Mouse (Mus musculus): ENCODE measurements at regions not wholly inside any gene's neighbourhood (a gene's known extent, or its start where the extent isn't known, plus 50 kb on each side); places are given as distances from the start of the nearest gene placed in this dataset.

DNA sequence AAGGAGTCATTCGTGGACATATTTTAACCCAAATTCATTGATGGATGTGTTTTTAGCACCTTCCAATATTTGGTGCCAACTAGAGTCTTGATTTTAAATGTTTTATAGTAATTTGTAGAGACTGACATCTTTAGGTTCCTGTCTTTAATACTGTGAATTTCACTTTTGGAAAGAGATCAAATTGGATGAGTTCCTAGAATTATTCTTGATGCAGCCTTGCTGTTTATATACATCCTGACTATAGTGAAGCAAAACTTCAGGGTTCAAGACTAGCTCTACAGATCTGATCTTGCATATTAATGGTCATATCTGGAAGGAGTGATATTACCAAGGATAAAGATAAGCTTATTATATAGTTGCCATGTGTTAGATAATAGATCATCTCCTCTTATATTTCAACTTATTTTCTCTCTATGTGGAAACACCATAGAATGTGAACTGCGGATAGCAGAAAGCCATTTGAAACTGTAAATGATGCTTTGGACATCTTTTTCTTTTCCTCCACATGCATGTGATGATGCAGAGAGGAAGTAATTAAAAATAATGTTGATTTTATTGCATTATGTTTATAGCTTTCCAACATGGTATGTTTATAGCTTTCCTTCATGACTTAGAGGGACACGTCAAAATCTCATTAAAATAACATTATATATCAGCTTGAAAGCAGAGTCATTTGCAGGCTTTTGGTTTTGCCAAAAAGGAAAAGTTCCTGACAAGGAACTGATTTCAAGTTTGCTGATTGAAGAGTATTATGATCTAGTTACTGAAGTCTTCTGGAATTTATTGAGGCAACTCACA, 78.3 kb upstream of the Kcnj16 start:
- no peak for DNase-seq (ENCODE audit: low spot score)

DNA sequence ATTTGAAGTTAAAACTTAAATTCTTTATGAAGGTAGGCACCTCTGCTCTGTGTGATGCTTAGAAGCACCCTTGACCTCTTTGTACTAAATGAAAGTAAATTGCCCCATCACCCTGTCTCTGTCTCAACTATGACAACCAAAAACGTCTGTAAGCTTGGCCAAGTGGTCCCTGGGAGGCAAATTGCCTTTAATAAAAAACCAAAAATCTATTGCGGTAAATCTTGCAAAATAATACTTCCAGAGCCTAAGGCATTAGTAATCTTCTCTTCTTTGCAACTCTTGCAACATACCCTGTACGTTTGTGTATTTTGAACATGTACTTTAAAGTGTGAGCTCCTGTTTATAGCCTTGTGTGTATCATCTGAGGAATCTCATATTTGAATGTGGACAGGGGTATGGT, 77.4 kb upstream of the Kcnj16 start:
- no peak for DNase-seq (ENCODE audit: low spot score)

DNA sequence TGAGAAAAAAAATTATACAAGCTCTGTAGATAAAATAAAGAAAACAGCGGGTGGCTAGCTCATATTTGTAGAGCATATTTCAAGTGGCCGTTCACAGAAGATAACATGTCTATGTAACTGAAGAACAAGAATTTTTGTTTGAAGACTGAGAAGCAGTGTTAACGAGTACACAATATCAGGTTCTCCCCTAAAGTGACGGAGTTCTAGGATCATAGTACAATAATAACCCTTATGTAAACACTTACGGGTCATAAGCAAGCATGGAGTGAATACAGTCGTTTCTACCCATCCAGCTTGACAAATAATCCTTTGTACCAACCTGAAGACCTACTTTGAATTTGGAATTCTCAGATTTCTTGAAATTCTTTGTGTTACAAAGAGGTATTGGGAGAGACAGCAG, 64.9 kb upstream of the Kcnj16 start:
- DNase-seq (ENCODE audit: low spot score), result no peak

Data from embryo, embryonic 10 days (tissue).